Mouse (Mus musculus) Patski (cell line): ENCODE measurements at regions not wholly inside any gene's neighbourhood (a gene's known extent, or its start where the extent isn't known, plus 50 kb on each side); places are given as distances from the start of the nearest gene placed in this dataset.
A peak's percentile ranks its signal among the peaks of the same experiment; 100 is the strongest.

Experiments used
- ATAC-seq: fragments of 100-300 bp; one replicate; pipeline ENCODE4 v1.8.0; 2021
- CTCF ChIA-PET: fragments of 350-600 bp; sonication (Branson Sonifier 250); formaldehyde crosslinking; loops from one replicate; lab custom pipeline; 2022; ENCODE audit warnings: inconsistent platforms; lab: Charles Lee
- POLR2A ChIA-PET: fragments of 350-600 bp; sonication (Branson Sonifier 250); formaldehyde crosslinking; loops from one replicate; lab custom pipeline; 2022; ENCODE audit warnings: antibody characterized with exemption, inconsistent platforms; lab: Charles Lee
- DNase-seq: peaks from one replicate; pipeline ENCODE4 v3.0.0-alpha.2; 2011; ENCODE audit warnings: low read depth, low spot score
- H3K27me3 ChIP-seq: fragments of 371-371 bp; one replicate; pipeline ENCODE4 v1.5.1; 2021
- CTCF ChIP-seq: fragments of 100-300 bp; IDR thresholded peaks from one replicate; pipeline ENCODE4 v1.5.1; 2021
- in situ Hi-C: fragments of 300-500 bp; cut with MboI; formaldehyde crosslinking; loops from 3 replicates; pipeline ENCODE4 v1.11.1; 2018; ENCODE audit warnings: low pct_unique_long_range_greater_than_20kb, mixed read lengths

DNA sequence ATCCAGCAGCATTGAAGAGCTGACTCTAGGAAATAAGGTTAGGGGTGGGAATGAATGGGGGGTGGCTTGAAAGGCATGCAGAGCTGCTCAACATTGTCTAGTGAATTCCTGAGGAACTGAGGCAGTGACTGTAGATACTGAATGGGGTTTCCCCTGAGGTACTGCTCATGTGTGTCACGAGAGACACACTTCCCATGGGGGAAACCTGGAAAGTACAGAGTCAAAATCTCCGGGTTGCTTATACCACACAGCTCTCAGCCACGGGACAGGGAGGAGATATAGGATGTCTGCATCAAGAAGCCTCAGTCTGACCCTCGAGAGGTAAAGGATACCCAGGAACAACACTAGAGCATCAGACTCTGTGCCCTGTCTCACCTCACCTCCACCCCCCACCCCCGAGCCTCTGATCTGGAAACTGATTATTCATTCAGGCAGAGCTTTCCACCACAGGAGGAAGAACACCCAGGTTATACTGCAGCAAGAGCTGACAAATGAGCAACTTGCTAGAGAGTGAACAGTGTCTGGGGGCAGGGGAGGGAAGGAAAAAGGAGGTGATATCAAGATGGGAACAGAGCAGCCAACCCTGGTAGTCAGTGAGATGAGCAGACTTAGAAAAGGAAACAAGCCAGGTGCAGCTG lies 102.3 kb upstream of the Nfe2l3 start:
- no peaks in the 10 kb centered on the region for H3K27me3 ChIP-seq
- no peak for TF ChIP-seq CTCF
- no peak for ATAC-seq
- DNase-seq, result no peak
- ChIA-PET POLR2A (no interaction called here), CTCF (interaction anchor here (1.8 kb wide), 1 partner anchor 9 kb away, joined by 4 read pairs; no protein-coding TSS in a partner anchor)
- in situ Hi-C loops, result no loop called here

DNA sequence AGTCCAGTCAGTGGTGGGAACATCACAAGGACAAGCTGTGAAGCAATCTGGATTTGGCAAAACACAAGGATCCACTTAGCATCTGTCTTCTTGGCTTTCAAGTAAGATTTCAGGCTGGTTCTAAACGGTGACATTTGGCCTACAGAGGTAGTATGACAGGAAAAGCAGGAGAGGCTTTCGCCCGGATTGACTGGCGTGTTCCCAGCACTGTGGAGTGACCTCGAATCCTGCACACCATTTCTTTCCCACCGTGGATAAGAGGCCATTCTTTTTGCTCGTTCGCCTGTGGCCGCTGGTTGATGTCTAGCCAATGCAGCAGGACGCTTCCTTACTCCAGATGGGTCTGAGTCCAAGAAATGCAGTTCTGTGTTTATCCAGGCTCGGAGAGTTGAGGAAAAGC lies 99.6 kb upstream of the Nfe2l3 start:
- ChIA-PET POLR2A (no interaction called here), CTCF (interaction anchor here (0.9 kb wide), 1 partner anchor 51 kb away, joined by 4 read pairs; no protein-coding TSS in a partner anchor)
- H3K27me3 ChIP-seq, result no peaks in the 10 kb centered on the region
- DNase-seq (peak; percentile 58), ATAC-seq (no peak)
- in situ Hi-C loops, result no loop called here
- TF ChIP-seq CTCF, result no peak

DNA sequence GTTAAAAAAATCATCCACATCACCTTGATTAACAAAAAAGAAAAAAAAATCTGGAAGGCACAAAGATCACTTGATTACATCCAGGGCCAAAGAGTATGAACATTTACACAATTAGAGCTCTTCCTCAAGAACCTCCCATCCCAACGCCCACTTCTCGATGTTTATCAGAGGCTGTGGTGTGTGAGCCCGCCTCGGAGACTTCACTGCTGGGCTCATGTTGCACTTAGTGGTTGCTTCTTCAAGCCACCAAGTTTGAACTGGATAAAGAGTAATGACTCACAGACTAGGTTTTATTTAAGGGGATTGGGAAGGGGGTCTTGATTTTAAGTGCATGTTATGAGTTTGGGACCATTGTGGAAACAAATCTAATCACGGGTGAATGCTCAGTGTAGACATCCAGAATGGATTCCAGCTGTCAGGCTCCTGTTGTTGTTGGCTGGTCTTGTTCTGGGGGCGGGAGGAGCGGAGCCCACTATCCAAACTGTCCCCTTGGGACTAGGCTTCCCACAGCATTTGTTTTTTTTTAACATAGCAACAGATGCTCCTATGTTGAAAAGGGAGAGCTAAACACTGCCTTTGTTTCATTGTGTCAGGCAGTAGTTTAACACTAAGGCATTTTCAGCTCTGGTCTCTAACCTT lies 98.6 kb upstream of the Nfe2l3 start:
- ChIA-PET CTCF (interaction anchor here (0.8 kb wide), 1 partner anchor 10 kb away, joined by 3 read pairs; no protein-coding TSS in a partner anchor), POLR2A (no interaction called here)
- in situ Hi-C loops, result no loop called here
- ATAC-seq, result no peak
- H3K27me3 ChIP-seq, result no peaks in the 10 kb centered on the region
- DNase-seq, result no peak
- no peak for TF ChIP-seq CTCF

DNA sequence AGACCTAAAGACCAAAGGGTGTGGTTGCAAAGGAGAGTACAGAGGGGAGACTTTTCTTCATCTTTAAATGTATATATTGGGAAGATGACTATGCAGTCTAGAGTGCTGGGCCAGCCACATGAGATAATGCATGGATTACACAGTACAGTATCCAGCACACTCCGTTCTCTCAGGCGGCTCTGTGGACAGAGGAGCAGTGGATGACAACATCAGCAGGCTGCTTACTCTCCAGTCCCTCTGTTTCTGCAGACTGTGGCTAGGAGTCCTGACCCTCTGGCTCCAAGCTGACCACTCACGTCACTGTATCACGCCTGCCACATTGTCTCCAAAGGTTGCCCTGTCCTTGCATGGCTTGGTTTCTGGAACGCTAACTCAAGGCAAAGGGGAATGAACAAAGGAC lies 97.2 kb upstream of the Nfe2l3 start:
- POLR2A ChIA-PET, result no interaction called here
- TF ChIP-seq CTCF, result no peak
- H3K27me3 ChIP-seq, result no peaks in the 10 kb centered on the region
- ATAC-seq, result no peak
- CTCF ChIA-PET, result no interaction called here
- no peak for DNase-seq
- in situ Hi-C loops, result no loop called here

DNA sequence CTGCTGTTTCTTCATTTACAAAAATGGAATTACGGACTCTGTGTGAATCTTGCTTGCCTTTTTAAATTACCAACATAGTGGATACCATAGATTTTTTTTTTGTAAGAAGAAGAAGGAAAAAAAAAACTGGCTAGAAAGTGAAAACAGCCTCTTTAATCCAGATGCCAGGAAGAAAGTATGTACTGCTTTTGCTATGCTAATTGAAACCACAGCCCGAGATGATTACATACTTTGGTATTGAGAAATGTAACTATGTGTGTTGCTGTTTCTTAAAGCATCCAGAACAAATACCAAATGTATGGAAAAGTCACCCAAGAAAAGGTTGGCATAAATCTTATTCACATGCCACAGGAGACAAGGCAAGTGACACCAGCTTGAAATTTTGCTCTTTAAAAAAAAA lies 93.2 kb upstream of the Nfe2l3 start:
- ChIA-PET CTCF (no interaction called here), POLR2A (interaction anchor here (0.6 to 0.7 kb wide), 2 partner anchors 21 to 343 kb away, joined by 3 to 6 read pairs; no protein-coding TSS in a partner anchor)
- no peak for TF ChIP-seq CTCF
- ATAC-seq (no peak), DNase-seq (no peak)
- no peaks in the 10 kb centered on the region for H3K27me3 ChIP-seq
- in situ Hi-C loops, result no loop called here

DNA sequence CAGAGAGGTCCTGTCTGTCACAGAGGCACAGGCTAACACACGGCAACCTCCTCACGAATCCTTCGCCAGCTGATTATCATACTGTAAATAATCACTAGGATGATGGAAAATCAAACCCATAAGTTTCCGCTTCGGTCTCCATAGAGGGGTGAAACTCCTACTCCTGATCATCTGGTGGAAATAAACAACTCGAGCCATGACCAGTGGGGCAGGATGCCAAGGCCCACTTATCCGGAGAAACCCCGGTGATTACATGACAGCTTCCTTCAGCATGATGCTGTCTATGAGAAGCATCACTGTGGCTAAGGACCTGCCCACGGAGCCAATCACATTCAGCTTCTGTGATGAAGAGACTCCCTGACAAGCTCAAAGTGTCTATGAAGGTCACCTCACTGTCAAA lies 84.7 kb upstream of the Nfe2l3 start:
- DNase-seq (no peak), ATAC-seq (no peak)
- POLR2A ChIA-PET, result no interaction called here
- in situ Hi-C loops, result no loop called here
- no peak for TF ChIP-seq CTCF
- CTCF ChIA-PET, result no interaction called here
- no peaks in the 10 kb centered on the region for H3K27me3 ChIP-seq

DNA sequence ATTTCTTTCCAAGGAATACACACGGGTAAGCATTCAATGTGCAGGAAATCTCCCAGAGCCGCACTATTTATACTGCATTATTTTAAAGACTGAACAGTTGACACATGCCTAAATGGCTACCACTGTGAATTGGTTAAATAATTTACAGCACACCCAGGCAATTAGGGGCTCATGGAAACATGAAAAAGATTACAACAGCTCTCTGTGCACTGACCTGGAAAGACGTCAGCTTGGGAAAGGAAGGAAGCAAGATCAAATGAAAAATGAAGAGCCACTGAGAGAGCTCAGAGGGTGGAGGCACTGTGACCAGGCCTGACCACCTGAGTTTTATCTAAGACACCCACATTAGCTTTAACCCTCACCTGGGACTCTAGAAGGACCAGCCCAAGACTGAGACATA lies 82.7 kb upstream of the Nfe2l3 start:
- no peak for ATAC-seq
- in situ Hi-C loops, result no loop called here
- POLR2A ChIA-PET, result no interaction called here
- TF ChIP-seq CTCF, result no peak
- no peak for DNase-seq
- CTCF ChIA-PET, result no interaction called here
- no peaks in the 10 kb centered on the region for H3K27me3 ChIP-seq

DNA sequence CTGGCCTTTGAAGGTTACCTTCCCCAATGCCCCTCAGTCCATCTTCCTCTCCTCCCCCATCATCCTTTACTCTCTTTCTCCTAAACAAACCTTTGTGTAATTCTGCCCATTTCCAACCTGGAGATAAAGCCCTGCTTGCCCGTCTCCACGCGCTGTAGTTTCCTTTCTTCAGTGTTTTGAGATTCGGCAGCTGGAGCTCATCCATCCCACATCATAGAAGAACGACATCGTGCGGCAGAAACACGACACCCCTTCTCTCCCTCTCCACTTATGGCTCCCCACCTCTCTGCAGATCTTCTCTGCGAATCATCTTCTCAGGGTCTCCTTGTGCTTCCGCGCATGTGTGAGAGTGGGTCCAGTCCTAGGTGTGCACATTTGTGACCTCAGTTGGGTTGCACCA lies 77.4 kb upstream of the Nfe2l3 start:
- ChIA-PET CTCF (no interaction called here), POLR2A (no interaction called here)
- ATAC-seq (no peak), DNase-seq (no peak)
- no peak for TF ChIP-seq CTCF
- in situ Hi-C loops, result no loop called here
- no peaks in the 10 kb centered on the region for H3K27me3 ChIP-seq

DNA sequence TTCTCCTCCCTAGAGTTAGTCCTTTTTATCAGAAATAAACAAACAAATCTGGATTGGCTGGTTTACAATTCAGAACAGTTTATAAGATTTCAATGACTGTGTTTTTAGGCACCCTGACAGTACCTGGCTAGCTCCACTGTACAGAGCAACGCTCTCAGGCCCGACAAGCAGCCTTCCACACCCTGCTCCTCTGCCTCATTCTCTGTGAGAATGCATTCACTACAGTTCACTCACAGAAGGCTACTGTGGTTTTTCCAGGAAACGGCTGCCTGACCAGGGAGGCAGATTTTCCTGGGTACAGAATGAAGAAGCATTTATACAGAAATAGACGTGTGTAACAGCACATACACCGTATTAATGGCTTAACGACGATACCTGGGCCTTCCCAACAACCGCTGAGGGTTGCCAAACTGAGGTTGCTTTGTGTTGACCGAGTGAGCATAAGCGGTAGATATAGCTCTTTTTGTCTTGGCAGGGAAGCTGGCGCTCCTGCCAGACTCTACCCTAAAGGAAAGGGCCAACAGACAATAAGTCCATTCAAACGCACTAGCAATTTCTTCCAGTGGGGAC lies 70.8 kb upstream of the Nfe2l3 start:
- in situ Hi-C loops, result loop anchor here (5.0 kb wide), 1 partner anchor 149 kb away; no protein-coding TSS in a partner anchor
- ChIA-PET POLR2A (no interaction called here), CTCF (interaction anchor here (0.9 kb wide), 1 partner anchor 41 kb away, joined by 3 read pairs; no protein-coding TSS in a partner anchor)
- DNase-seq, result no peak
- ATAC-seq, result no peak
- no peak for TF ChIP-seq CTCF
- peaks cover 4% of the 10 kb centered on the region for H3K27me3 ChIP-seq

DNA sequence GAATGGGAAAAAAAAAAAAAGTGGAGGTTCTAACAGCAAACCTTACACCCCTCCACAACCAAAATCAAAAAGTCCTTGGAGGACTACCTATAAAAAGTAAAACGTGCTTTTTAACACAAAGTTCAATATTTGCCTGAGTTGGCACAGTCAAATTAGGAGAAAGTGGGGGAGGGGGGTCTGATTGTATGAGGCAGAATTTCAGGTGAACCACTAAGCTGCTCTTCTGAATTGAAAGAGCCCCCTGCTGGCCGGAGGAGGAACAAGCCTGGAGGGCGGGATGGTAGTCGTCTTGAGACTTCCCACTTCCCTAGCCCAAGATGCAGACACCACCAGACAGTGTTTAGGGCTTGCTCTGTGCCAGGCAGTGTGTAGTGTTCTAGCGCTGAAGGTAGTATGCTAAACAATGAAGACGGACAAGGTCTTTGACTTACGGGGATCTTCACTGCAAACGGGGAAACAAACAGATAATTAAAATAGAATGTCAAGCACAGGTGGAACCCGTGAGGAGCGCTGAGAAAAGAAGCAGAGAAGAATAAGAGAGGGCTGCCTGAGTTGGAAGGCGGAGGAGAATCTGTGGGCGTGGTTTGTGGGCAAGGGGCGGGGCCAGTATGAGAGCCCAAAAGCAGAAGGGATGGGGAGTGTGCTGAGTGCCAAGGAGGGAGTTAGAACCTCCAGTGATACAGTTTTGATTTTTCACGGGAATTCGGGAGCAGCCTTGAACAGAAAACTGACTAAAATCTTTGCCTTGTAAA lies 69.8 kb upstream of the Nfe2l3 start:
- in situ Hi-C loops, result loop anchor here (5.0 kb wide), 1 partner anchor 150 kb away; no protein-coding TSS in a partner anchor
- DNase-seq (no peak), ATAC-seq (peak; percentile 54)
- H3K27me3 ChIP-seq, result peaks cover 4% of the 10 kb centered on the region
- TF ChIP-seq CTCF, result peak; percentile 91
- ChIA-PET POLR2A (no interaction called here), CTCF (interaction anchor here (0.9 kb wide), 1 partner anchor 41 kb away, joined by 3 read pairs; no protein-coding TSS in a partner anchor)
